Mouse (Mus musculus) kidney, embryonic 15.5 days (tissue): ENCODE measurements at regions not wholly inside any gene's neighbourhood (a gene's known extent, or its start where the extent isn't known, plus 50 kb on each side); places are given as distances from the start of the nearest gene placed in this dataset.

Experiments used
- ATAC-seq: fragments of 200-750 bp; cut with Nextera tagmentation; replicated peaks from 2 replicates; pipeline ENCODE4 v1.8.0; 2017; ENCODE audit warnings: moderate TSS enrichment; ENCODE audit not compliant: low FRiP score
- H3K27ac ChIP-seq: fragments of 300-500 bp; sonication (generic); 2 replicates; pipeline ENCODE4 v1.5.1; 2015; ENCODE audit warnings: mild to moderate bottlenecking, inconsistent platforms
- H3K27me3 ChIP-seq: fragments of 300-500 bp; sonication (generic); 2 replicates; pipeline ENCODE4 v1.6.1; 2015; ENCODE audit warnings: inconsistent platforms
- H3K36me3 ChIP-seq: fragments of 300-500 bp; sonication (generic); 2 replicates; pipeline ENCODE4 v1.6.1; 2015; ENCODE audit warnings: inconsistent platforms
- H3K4me1 ChIP-seq: fragments of 300-500 bp; sonication (generic); 2 replicates; pipeline ENCODE4 v1.6.1; 2015; ENCODE audit warnings: inconsistent platforms
- H3K4me2 ChIP-seq: fragments of 300-500 bp; sonication (generic); 2 replicates; pipeline ENCODE4 v1.6.1; 2015; ENCODE audit warnings: moderate library complexity, mild to moderate bottlenecking, inconsistent platforms
- H3K4me3 ChIP-seq: fragments of 300-500 bp; sonication (generic); replicated peaks from 2 replicates; pipeline ENCODE4 v1.5.1; 2015; ENCODE audit warnings: mild to moderate bottlenecking, inconsistent platforms
- H3K9ac ChIP-seq: fragments of 300-500 bp; sonication (generic); 2 replicates; pipeline ENCODE4 v1.6.1; 2015; ENCODE audit warnings: mild to moderate bottlenecking, inconsistent platforms
- H3K9me3 ChIP-seq: fragments of 300-500 bp; sonication (generic); replicated peaks from 2 replicates; pipeline ENCODE4 v1.6.1; 2016; ENCODE audit warnings: inconsistent platforms
- WGBS: fragments of 180-500 bp; shearing (Covaris S2); methylation state at CpG from one replicate; pipeline ENCODE4 v1.1.7; 2015; ENCODE audit warnings: mixed read lengths; 5-methylcytosine and 5-hydroxymethylcytosine counted together

- ATAC-seq: no peak
- no peak overlapping the region for H3K4me3 ChIP-seq
- WGBS: 71% methylated on average over 17 of the region's 17 CpGs
- no peaks in the 10 kb centered on the region for H3K9me3 ChIP-seq
- no peaks in the 10 kb centered on the region for H3K36me3 ChIP-seq
- no peaks in the 10 kb centered on the region for H3K27me3 ChIP-seq
- no peak overlapping the region for H3K27ac ChIP-seq
- no peaks in the 10 kb centered on the region for H3K4me1 ChIP-seq
- H3K9ac ChIP-seq: no peak overlapping the region
- no peak overlapping the region for H3K4me2 ChIP-seq
Observed at GRCm38 (mm10) chr1:177573017-177573725, 131.0 kb downstream of the Zbtb18 start.

GRCm38 (mm10) chr1:177573781-177574180 is 131.6 kb downstream of the Zbtb18 start:
- Histone ChIP-seq H3K9ac (no peak overlapping the region), H3K27me3 (no peaks in the 10 kb centered on the region), H3K9me3 (no peaks in the 10 kb centered on the region), H3K27ac (no peak overlapping the region), H3K4me2 (no peak overlapping the region), H3K4me1 (no peaks in the 10 kb centered on the region), H3K36me3 (no peaks in the 10 kb centered on the region), H3K4me3 (no peak overlapping the region)
- WGBS: 86% methylated on average over 4 of the region's 4 CpGs
- no peak for ATAC-seq

GRCm38 (mm10) chr1:177574312-177574711 is 132.2 kb downstream of the Zbtb18 start:
- Histone ChIP-seq H3K4me3 (no peak overlapping the region), H3K9ac (no peak overlapping the region), H3K4me1 (no peaks in the 10 kb centered on the region), H3K36me3 (no peaks in the 10 kb centered on the region), H3K27ac (no peak overlapping the region), H3K9me3 (no peaks in the 10 kb centered on the region), H3K27me3 (no peaks in the 10 kb centered on the region), H3K4me2 (no peak overlapping the region)
- 78% methylated on average over 7 of the region's 7 CpGs for WGBS
- no peak for ATAC-seq

GRCm38 (mm10) chr1:177584302-177584886 is 142.2 kb downstream of the Zbtb18 start:
- Histone ChIP-seq H3K36me3 (no peaks in the 10 kb centered on the region), H3K27me3 (no peaks in the 10 kb centered on the region), H3K4me2 (no peak overlapping the region), H3K9me3 (peaks cover 10% of the 10 kb centered on the region; the same call in 1 of the 2 replicates), H3K4me1 (no peaks in the 10 kb centered on the region), H3K27ac (0 out of 2 replicates have a peak overlapping the region, but pooled peaks have one; percentile 22), H3K4me3 (no peak overlapping the region), H3K9ac (no peak overlapping the region)
- WGBS: 32% methylated on average over 5 of the region's 5 CpGs
- ATAC-seq: peak; percentile 91

- Histone ChIP-seq H3K36me3 (no peaks in the 10 kb centered on the region), H3K9me3 (peaks cover 10% of the 10 kb centered on the region; the same call in 1 of the 2 replicates), H3K27ac (no peak overlapping the region), H3K9ac (no peak overlapping the region), H3K27me3 (no peaks in the 10 kb centered on the region), H3K4me2 (no peak overlapping the region), H3K4me3 (no peak overlapping the region), H3K4me1 (no peaks in the 10 kb centered on the region)
- WGBS: 80% methylated on average over 2 of the region's 2 CpGs
- ATAC-seq: no peak
Observed at GRCm38 (mm10) chr1:177585320-177585719, 143.2 kb downstream of the Zbtb18 start.

- Histone ChIP-seq H3K9me3 (no peaks in the 10 kb centered on the region), H3K4me2 (no peak overlapping the region), H3K27ac (no peak overlapping the region), H3K4me1 (no peaks in the 10 kb centered on the region), H3K4me3 (no peak overlapping the region), H3K36me3 (no peaks in the 10 kb centered on the region), H3K9ac (no peak overlapping the region), H3K27me3 (no peaks in the 10 kb centered on the region)
- WGBS: 80% methylated on average over 7 of the region's 7 CpGs
- 0 out of 2 replicates have a peak, but pooled peaks have one; percentile 54 for ATAC-seq
Observed at GRCm38 (mm10) chr1:177589034-177589433, 140.6 kb upstream of the 1700016C15Rik start.

GRCm38 (mm10) chr1:177589656-177590055 is 140.0 kb upstream of the 1700016C15Rik start:
- no peaks in the 10 kb centered on the region for H3K27me3 ChIP-seq
- H3K4me2 ChIP-seq: no peak overlapping the region
- no peaks in the 10 kb centered on the region for H3K9me3 ChIP-seq
- no peaks in the 10 kb centered on the region for H3K4me1 ChIP-seq
- ATAC-seq: no peak
- no peaks in the 10 kb centered on the region for H3K36me3 ChIP-seq
- H3K27ac ChIP-seq: no peak overlapping the region
- 65% methylated on average over 4 of the region's 4 CpGs for WGBS
- H3K9ac ChIP-seq: no peak overlapping the region
- no peak overlapping the region for H3K4me3 ChIP-seq

GRCm38 (mm10) chr1:177591742-177592141 is 137.9 kb upstream of the 1700016C15Rik start:
- no peak overlapping the region for H3K27ac ChIP-seq
- H3K4me2 ChIP-seq: no peak overlapping the region
- no peaks in the 10 kb centered on the region for H3K27me3 ChIP-seq
- H3K9me3 ChIP-seq: no peaks in the 10 kb centered on the region
- H3K4me1 ChIP-seq: no peaks in the 10 kb centered on the region
- H3K4me3 ChIP-seq: no peak overlapping the region
- 91% methylated on average over 3 of the region's 3 CpGs for WGBS
- no peaks in the 10 kb centered on the region for H3K36me3 ChIP-seq
- no peak overlapping the region for H3K9ac ChIP-seq
- ATAC-seq: no peak

GRCm38 (mm10) chr1:177592337-177592736 is 137.3 kb upstream of the 1700016C15Rik start:
- Histone ChIP-seq H3K36me3 (no peaks in the 10 kb centered on the region), H3K4me2 (no peak overlapping the region), H3K27ac (no peak overlapping the region), H3K4me3 (no peak overlapping the region), H3K4me1 (no peaks in the 10 kb centered on the region), H3K9me3 (no peaks in the 10 kb centered on the region), H3K9ac (no peak overlapping the region), H3K27me3 (no peaks in the 10 kb centered on the region)
- 91% methylated on average over 9 of the region's 9 CpGs for WGBS
- ATAC-seq: no peak

- Histone ChIP-seq H3K36me3 (no peaks in the 10 kb centered on the region), H3K9me3 (no peaks in the 10 kb centered on the region), H3K4me2 (no peak overlapping the region), H3K9ac (no peak overlapping the region), H3K4me3 (no peak overlapping the region), H3K27me3 (no peaks in the 10 kb centered on the region), H3K4me1 (no peaks in the 10 kb centered on the region), H3K27ac (no peak overlapping the region)
- no peak for ATAC-seq
- WGBS: 90% methylated on average over 13 of the region's 13 CpGs
Observed at GRCm38 (mm10) chr1:177594341-177594740, 135.3 kb upstream of the 1700016C15Rik start.

- Histone ChIP-seq H3K36me3 (no peaks in the 10 kb centered on the region), H3K4me3 (no peak overlapping the region), H3K9me3 (no peaks in the 10 kb centered on the region), H3K27me3 (no peaks in the 10 kb centered on the region), H3K27ac (no peak overlapping the region), H3K4me2 (no peak overlapping the region), H3K4me1 (no peaks in the 10 kb centered on the region), H3K9ac (no peak overlapping the region)
- WGBS: 65% methylated on average over 7 of the region's 7 CpGs
- no peak for ATAC-seq
Observed at GRCm38 (mm10) chr1:177595326-177595914, 134.2 kb upstream of the 1700016C15Rik start.

GRCm38 (mm10) chr1:177597036-177597435 is 132.6 kb upstream of the 1700016C15Rik start:
- WGBS: 79% methylated on average over 4 of the region's 4 CpGs
- no peaks in the 10 kb centered on the region for H3K27me3 ChIP-seq
- no peaks in the 10 kb centered on the region for H3K9me3 ChIP-seq
- no peak overlapping the region for H3K4me2 ChIP-seq
- H3K4me1 ChIP-seq: no peaks in the 10 kb centered on the region
- H3K9ac ChIP-seq: no peak overlapping the region
- H3K27ac ChIP-seq: no peak overlapping the region
- no peaks in the 10 kb centered on the region for H3K36me3 ChIP-seq
- ATAC-seq: no peak
- no peak overlapping the region for H3K4me3 ChIP-seq
